Mouse (Mus musculus) kidney, embryonic 16.5 days (tissue): Measurements from ENCODE around the gene Il6st. TPM values are rescaled to one million over a fixed set of nuclear protein-coding genes. Genes with fewer than 3 reads are reported as not detected.

ENCODE experiments used
- ATAC-seq: fragments of 200-750 bp; cut with Nextera tagmentation; 2 replicates; pipeline ENCODE4 v1.8.0; 2017; ENCODE audit warnings: moderate TSS enrichment; ENCODE audit not compliant: low FRiP score, low TSS enrichment
- H3K27ac ChIP-seq: fragments of 300-500 bp; sonication (generic); 2 replicates; pipeline ENCODE4 v1.5.1; 2014; ENCODE audit warnings: low read length
- H3K27me3 ChIP-seq: fragments of 300-500 bp; sonication (generic); 2 replicates; pipeline ENCODE4 v1.6.1; 2014; ENCODE audit warnings: low read length, control low read depth, mixed read lengths; ENCODE audit not compliant: insufficient read depth
- H3K36me3 ChIP-seq: fragments of 300-500 bp; sonication (generic); 2 replicates; pipeline ENCODE4 v1.6.1; 2014; ENCODE audit warnings: low read length, control low read depth, mixed read lengths; ENCODE audit not compliant: insufficient read depth
- H3K4me1 ChIP-seq: fragments of 300-500 bp; sonication (generic); 2 replicates; pipeline ENCODE4 v1.6.1; 2014; ENCODE audit warnings: low read length, control low read depth, mixed read lengths; ENCODE audit not compliant: insufficient read depth
- H3K4me2 ChIP-seq: fragments of 300-500 bp; sonication (generic); replicated peaks from 2 replicates; pipeline ENCODE4 v1.6.1; 2014; ENCODE audit warnings: low read depth, low read length
- H3K4me3 ChIP-seq: fragments of 300-500 bp; sonication (generic); 2 replicates; pipeline ENCODE4 v1.5.1; 2014; ENCODE audit warnings: mild to moderate bottlenecking, low read length
- H3K9ac ChIP-seq: fragments of 300-500 bp; sonication (generic); replicated peaks from 2 replicates; pipeline ENCODE4 v1.6.1; 2014; ENCODE audit warnings: low read length
- H3K9me3 ChIP-seq: fragments of 300-500 bp; sonication (generic); 2 replicates; pipeline ENCODE4 v1.6.1; 2016; ENCODE audit warnings: low read length, control low read depth
- WGBS: fragments of 180-500 bp; shearing (Covaris S2); extraction: QIAGEN DNeasy Blood & Tissue Kit; methylation state at CpG from one replicate; pipeline ENCODE4 v1.1.7; 2014; 5-methylcytosine and 5-hydroxymethylcytosine counted together
- polyA plus RNA-seq: library from polyadenylated mRNA; unstranded; fragments of >200 nt; fragmentation: Nextera tagmentation; extraction: Ambion mirVana; gene quantifications from 2 replicates; pipeline ENCODE4 v1.2.1, GENCODE M21; 2015

The Il6st gene
- polyA plus RNA-seq, 1 experiment from 2014 or later, result 40.3 TPM

DNA sequence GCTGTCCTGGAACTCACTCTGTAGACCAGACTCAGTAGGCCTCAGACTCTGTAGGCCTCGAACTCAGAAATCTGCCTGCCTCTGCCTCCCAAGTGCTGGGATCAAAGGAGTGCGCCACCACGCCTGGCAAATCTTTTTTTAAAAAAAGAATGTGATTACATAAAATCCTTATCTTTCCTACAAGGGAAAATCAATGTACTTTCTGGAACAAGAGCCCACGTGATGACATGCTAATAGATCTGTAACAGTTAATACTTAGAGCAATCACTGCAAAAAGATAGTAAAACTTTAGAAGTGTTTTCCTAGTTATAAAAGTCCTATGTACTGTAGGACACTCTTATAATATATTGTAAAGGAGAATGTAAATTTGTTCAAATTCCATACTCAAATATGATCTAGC is 36.2 kb downstream of the Il6st start:
- H3K36me3 ChIP-seq, result peaks cover 68% of the 10 kb centered on the region
- H3K27ac ChIP-seq, result no peak overlapping the region
- H3K9ac ChIP-seq, result no peak overlapping the region
- 92% methylated on average over 4 of the region's 4 CpGs for WGBS
- no peaks in the 10 kb centered on the region for H3K4me1 ChIP-seq
- no peaks in the 10 kb centered on the region for H3K27me3 ChIP-seq
- no peaks in the 10 kb centered on the region for H3K9me3 ChIP-seq
- H3K4me2 ChIP-seq, result no peak overlapping the region
- ATAC-seq, result no peak
- no peak overlapping the region for H3K4me3 ChIP-seq

DNA sequence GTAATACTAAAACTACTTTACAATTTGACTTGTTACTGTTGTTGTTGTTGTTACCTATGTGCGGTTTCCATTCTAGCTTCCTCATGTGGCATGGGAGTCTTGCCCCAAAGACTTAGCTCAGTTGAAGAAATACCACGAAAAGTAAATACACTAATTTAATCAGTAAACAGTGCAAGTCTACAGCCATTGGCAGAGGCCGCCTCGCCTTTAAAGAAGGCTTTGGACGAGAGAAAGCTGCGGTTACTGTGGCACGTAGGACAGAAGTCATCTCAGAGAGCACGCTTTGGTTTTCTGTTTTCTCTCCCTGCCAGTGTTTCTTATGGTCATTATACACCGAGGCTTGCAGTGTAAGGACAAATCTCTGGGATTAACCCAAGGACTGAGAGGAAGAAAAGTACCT is 36.6 kb downstream of the Il6st start:
- ATAC-seq, result no peak
- WGBS, result 92% methylated on average over 9 of the region's 9 CpGs
- Histone ChIP-seq H3K27ac (no peak overlapping the region), H3K4me1 (no peaks in the 10 kb centered on the region), H3K4me3 (no peak overlapping the region), H3K4me2 (no peak overlapping the region), H3K9me3 (no peaks in the 10 kb centered on the region), H3K9ac (no peak overlapping the region), H3K27me3 (no peaks in the 10 kb centered on the region), H3K36me3 (peaks cover 68% of the 10 kb centered on the region)

DNA sequence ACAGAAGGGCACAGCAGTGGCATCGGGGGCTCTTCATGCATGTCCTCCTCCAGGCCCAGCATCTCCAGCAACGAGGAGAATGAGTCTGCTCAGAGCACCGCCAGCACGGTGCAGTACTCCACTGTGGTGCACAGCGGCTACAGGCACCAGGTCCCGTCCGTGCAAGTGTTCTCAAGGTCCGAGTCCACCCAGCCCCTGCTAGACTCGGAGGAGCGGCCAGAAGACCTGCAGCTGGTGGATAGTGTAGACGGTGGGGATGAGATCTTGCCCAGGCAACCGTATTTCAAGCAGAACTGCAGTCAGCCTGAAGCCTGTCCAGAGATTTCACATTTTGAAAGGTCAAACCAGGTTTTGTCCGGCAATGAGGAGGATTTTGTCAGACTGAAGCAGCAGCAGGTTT is 40.0 kb downstream of the Il6st start:
- H3K9ac ChIP-seq, result no peak overlapping the region
- H3K27me3 ChIP-seq, result no peaks in the 10 kb centered on the region
- no peaks in the 10 kb centered on the region for H3K9me3 ChIP-seq
- H3K4me2 ChIP-seq, result no peak overlapping the region
- WGBS, result 86% methylated on average over 13 of the region's 13 CpGs
- H3K36me3 ChIP-seq, result peaks cover 59% of the 10 kb centered on the region
- H3K4me1 ChIP-seq, result no peaks in the 10 kb centered on the region
- no peak overlapping the region for H3K27ac ChIP-seq
- ATAC-seq, result no peak
- H3K4me3 ChIP-seq, result no peak overlapping the region

DNA sequence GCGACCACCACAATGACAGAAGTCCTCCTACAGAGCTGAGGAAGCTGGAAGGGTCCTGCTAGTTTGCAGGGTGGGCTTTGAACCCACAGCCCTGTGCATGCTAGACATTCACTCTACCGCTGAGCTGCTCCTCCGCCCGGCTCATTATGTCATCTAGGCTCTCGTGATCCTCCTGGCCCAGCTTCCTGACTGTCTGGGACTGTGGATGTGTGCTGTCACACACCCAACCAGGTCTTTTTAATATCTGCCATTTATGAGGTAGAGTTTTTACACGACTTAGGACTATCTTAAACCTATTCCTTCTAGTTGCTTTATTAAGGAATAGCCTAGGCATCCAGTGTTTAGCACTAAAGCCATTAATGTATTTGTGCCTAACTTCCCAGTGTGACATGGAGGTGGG is 41.6 kb downstream of the Il6st start:
- no peak for ATAC-seq
- H3K36me3 ChIP-seq, result peaks cover 51% of the 10 kb centered on the region
- no peak overlapping the region for H3K4me2 ChIP-seq

DNA sequence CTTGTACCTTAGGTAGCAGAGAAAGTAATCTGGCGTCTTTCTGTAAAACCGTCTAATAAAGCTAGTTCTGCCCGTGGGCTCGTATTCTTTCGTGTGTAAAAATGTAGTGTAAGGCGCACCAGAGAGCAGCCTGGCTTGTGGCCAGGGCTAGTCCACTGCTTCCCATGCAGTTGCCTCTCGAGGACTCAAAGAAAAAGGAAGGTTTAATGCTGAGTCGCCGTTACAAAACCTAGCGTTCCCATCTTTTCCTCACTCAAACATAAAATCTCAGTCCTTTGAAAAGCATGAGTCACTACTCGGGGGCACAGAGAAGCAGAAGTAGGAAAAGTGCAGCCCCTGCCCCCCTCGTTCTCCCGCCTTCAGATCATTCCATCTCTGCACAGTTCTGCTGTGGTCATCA is 42.9 kb downstream of the Il6st start:
- ATAC-seq, result no peak
- 76% methylated on average over 13 of the region's 13 CpGs for WGBS
- Histone ChIP-seq H3K9me3 (no peaks in the 10 kb centered on the region), H3K4me3 (no peak overlapping the region), H3K36me3 (peaks cover 43% of the 10 kb centered on the region), H3K4me2 (no peak overlapping the region), H3K27me3 (no peaks in the 10 kb centered on the region), H3K4me1 (no peaks in the 10 kb centered on the region), H3K9ac (no peak overlapping the region), H3K27ac (no peak overlapping the region)

More for the DNA sequence above, 41.6 kb downstream of the Il6st start:
- H3K4me1 ChIP-seq, result no peaks in the 10 kb centered on the region
- H3K9ac ChIP-seq, result no peak overlapping the region
- H3K4me3 ChIP-seq, result no peak overlapping the region
- no peaks in the 10 kb centered on the region for H3K9me3 ChIP-seq
- H3K27me3 ChIP-seq, result no peaks in the 10 kb centered on the region
- H3K27ac ChIP-seq, result no peak overlapping the region
- 93% methylated on average over 6 of the region's 6 CpGs for WGBS

DNA sequence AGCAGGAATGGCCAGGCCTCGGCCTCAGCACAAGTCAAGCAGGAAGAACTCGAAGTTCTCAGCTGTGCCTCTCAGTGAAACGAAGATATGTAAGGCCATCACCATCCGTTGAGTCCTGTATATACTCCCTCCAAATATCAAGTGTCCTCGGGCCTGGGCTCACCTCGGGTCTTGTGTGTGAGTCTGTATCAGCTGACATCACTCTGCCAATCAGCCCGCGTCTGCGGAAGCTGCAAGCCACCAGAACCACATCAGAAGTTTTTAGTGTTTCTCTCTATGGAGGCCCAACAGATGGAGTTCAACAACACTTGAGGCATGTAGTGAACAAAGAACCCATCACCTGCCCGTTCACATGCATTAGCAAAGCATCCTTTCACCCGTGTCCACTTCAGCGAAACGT is 43.8 kb downstream of the Il6st start:
- peaks cover 41% of the 10 kb centered on the region for H3K36me3 ChIP-seq
- ATAC-seq, result no peak
- no peaks in the 10 kb centered on the region for H3K9me3 ChIP-seq
- H3K4me2 ChIP-seq, result no peak overlapping the region
- no peak overlapping the region for H3K27ac ChIP-seq
- 72% methylated on average over 13 of the region's 13 CpGs for WGBS
- H3K9ac ChIP-seq, result no peak overlapping the region
- no peak overlapping the region for H3K4me3 ChIP-seq
- no peaks in the 10 kb centered on the region for H3K27me3 ChIP-seq
- no peaks in the 10 kb centered on the region for H3K4me1 ChIP-seq

DNA sequence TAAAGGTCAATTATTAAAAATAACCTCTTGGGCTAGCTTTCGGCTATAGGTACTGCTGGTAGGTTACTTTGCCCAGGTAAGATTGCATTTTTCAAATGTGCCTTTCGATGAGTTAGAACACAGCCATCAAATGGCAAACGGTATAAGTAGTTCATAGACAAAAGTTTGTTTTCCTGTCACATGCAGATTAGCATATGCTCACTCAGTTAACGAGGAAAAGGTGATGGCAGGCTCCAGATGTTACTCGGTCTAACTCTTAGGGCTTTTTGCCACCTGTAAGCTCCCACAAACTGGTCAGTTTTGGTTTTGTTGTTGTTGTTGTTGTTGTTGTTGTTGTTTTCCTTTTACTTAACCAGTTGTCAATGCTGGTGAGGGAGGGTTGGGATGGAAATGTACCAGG is 44.6 kb downstream of the Il6st start:
- Histone ChIP-seq H3K4me3 (no peak overlapping the region), H3K4me1 (no peaks in the 10 kb centered on the region), H3K36me3 (peaks cover 35% of the 10 kb centered on the region), H3K27me3 (no peaks in the 10 kb centered on the region), H3K27ac (no peak overlapping the region), H3K4me2 (no peak overlapping the region), H3K9me3 (no peaks in the 10 kb centered on the region), H3K9ac (no peak overlapping the region)
- no peak for ATAC-seq
- 90% methylated on average over 5 of the region's 5 CpGs for WGBS

DNA sequence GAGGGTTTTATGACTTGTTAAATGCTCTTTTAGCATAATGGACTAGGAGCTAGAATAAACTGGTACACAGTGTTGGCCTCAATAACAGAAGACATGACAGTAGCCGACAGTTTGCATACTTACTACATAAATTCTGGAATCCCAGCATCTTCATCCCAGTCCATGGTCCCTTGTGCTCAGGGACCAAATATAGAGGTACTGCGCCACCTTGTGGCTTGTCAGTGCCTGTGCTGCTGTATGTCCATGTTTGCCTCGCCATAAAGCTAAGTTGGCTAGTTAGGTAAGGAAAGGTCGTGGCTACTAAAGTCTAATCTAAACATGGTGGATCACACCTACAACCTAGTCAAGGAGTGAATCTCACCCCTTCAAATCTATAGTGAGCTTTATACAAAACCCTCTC is 45.6 kb downstream of the Il6st start:
- no peaks in the 10 kb centered on the region for H3K9me3 ChIP-seq
- H3K4me2 ChIP-seq, result no peak overlapping the region
- H3K36me3 ChIP-seq, result peaks cover 25% of the 10 kb centered on the region
- peak; percentile 67; the same call in 1 of the 2 replicates for ATAC-seq
- H3K27ac ChIP-seq, result no peak overlapping the region
- no peak overlapping the region for H3K4me3 ChIP-seq
- H3K4me1 ChIP-seq, result no peaks in the 10 kb centered on the region
- no peak overlapping the region for H3K9ac ChIP-seq
- 16% methylated on average over 4 of the region's 4 CpGs for WGBS
- no peaks in the 10 kb centered on the region for H3K27me3 ChIP-seq

DNA sequence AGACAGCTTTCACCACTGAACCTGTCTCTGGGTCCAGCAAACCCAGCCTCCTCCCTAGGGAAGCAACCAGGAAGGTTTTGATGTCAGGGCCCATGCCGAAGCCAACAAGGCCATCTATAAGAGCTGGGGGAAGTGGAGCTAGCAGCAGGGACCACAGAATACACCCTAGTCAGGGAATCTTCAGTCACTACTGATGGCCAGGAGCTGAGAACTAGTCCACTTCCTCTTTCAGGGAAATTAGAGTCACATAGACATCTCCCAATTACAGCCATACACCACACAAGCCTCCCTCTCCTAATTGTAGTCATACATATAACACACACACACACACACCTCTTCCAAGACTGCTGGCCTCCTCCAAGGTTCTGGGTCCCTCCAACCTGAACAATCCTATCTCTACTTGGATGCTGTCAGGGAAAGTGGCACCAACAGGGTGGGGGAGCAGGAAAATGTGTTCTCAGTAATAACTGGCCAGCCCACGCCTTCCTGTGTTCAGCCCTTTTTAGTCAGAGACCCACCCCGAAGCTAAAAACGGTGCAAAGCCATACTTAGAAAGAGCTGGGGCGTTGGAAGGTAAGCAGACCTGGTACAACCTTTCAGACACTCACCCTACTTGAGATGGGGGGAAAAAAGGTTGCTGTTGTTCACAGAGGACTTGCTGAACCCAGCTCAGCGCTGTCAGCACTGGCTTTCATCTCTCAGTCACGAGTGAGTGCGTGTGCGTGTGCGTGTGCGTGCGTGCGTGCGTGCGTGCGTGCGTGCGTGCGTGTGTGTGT is 46.8 kb downstream of the Il6st start:
- no peaks in the 10 kb centered on the region for H3K27me3 ChIP-seq
- no peaks in the 10 kb centered on the region for H3K4me1 ChIP-seq
- no peaks in the 10 kb centered on the region for H3K9me3 ChIP-seq
- no peak for ATAC-seq
- 86% methylated on average over 19 of the region's 19 CpGs for WGBS
- H3K4me2 ChIP-seq, result no peak overlapping the region
- no peak overlapping the region for H3K27ac ChIP-seq
- H3K36me3 ChIP-seq, result peaks cover 14% of the 10 kb centered on the region
- no peak overlapping the region for H3K9ac ChIP-seq
- H3K4me3 ChIP-seq, result no peak overlapping the region

DNA sequence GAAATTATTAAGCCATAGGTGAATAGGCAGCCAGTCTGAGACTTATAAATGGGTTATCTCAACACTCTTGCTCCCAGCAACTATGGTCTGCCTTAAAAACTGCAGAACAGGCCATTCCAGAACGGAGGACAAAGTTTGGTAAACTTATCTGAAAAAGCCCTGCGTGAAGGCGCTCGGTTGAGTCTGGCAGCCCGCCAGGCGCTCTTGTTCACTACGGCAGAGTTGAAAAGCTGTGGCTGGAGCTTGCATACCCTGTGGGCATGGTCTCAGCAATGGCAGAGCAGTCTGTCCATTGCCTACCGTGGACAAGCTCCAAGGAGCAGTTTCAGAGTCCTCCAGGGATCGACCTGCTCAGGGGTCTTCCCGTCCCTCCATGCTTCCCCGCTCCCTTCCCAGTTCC is 47.4 kb downstream of the Il6st start:
- ATAC-seq, result no peak
- WGBS, result 75% methylated on average over 11 of the region's 11 CpGs

More for the DNA sequence above, 47.4 kb downstream of the Il6st start:
- no peaks in the 10 kb centered on the region for H3K27me3 ChIP-seq
- H3K4me2 ChIP-seq, result no peak overlapping the region
- H3K9me3 ChIP-seq, result no peaks in the 10 kb centered on the region
- H3K9ac ChIP-seq, result no peak overlapping the region
- no peak overlapping the region for H3K4me3 ChIP-seq
- no peak overlapping the region for H3K27ac ChIP-seq
- H3K4me1 ChIP-seq, result no peaks in the 10 kb centered on the region
- peaks cover 8% of the 10 kb centered on the region; the same call in 1 of the 2 replicates for H3K36me3 ChIP-seq
